Mouse (Mus musculus) testis, adult 2 months (tissue): ENCODE data around the gene Cryba1. TPM values are rescaled to one million over a fixed set of nuclear protein-coding genes. Genes with fewer than 3 reads are reported as not detected.

Source experiments
- H3K27ac ChIP-seq: fragments of 200-500 bp; 2 replicates; pipeline ENCODE4 v1.5.1; 2012; ENCODE audit warnings: low read depth, low read length; ENCODE audit not compliant: control insufficient read depth, insufficient read depth
- H3K27me3 ChIP-seq: fragments of 200-500 bp; 2 replicates; pipeline ENCODE4 v1.6.1; 2012; ENCODE audit warnings: mild to moderate bottlenecking, low read length, moderate library complexity; ENCODE audit not compliant: control insufficient read depth, insufficient read depth
- H3K36me3 ChIP-seq: fragments of 200-500 bp; 2 replicates; pipeline ENCODE4 v1.6.1; 2012; ENCODE audit warnings: mild to moderate bottlenecking, low read length; ENCODE audit not compliant: control insufficient read depth, insufficient read depth
- H3K4me1 ChIP-seq: fragments of 200-500 bp; 2 replicates; pipeline ENCODE4 v1.6.1; 2012; ENCODE audit warnings: low read length; ENCODE audit not compliant: control insufficient read depth, insufficient read depth
- H3K4me3 ChIP-seq: fragments of 200-500 bp; 2 replicates; pipeline ENCODE4 v1.5.1; 2012; ENCODE audit warnings: low read depth, mild to moderate bottlenecking, low read length, moderate library complexity, mixed read lengths; ENCODE audit not compliant: control insufficient read depth
- CTCF ChIP-seq: fragments of 200-500 bp; IDR thresholded peaks from 2 replicates; pipeline ENCODE4 v1.5.1; 2012; ENCODE audit warnings: low read depth, mild to moderate bottlenecking, inconsistent platforms, low read length, moderate library complexity; ENCODE audit not compliant: control insufficient read depth, insufficient read depth, insufficient replicate concordance
- POLR2A ChIP-seq: fragments of 200-500 bp; IDR thresholded peaks from 2 replicates; pipeline ENCODE4 v1.6.1; 2012; ENCODE audit warnings: low read depth, mild to moderate bottlenecking, inconsistent platforms, low read length, moderate library complexity; ENCODE audit not compliant: control insufficient read depth
- polyA plus RNA-seq: library from polyadenylated mRNA; depleted of rRNA; stranded (reverse); fragments of >200 nt; gene quantifications from 2 replicates; pipeline ENCODE4 v1.2.3, GENCODE M21; 2012; rRNA removed

Gene Cryba1
- polyA plus RNA-seq, 1 experiment: not detected

DNA sequence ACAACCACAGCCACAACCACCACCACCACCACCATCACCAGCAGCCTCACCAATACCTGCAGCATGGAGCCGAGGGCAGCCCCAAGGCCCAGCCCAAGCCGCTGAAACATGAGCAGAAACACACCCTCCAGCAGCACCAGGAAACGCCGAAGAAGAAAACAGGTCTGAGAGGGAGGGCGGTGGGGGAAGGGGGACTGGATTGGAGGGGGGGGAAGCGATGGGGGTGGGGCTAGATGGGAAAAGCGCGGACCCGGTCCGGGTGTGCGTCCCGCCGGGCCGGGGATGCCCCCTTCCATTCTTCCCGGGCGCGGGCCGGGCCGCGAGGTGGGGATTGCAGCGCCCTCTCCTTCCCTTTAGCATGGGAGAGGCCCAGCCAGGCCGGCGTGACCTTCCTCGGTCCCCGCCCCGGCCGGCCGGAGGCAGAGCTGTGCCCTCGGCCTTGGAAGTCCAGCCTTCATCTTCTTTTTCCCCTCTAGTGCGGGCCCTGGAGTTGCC is 38.7 kb downstream of the Cryba1 start:
- Histone ChIP-seq H3K27me3 (no peaks in the 10 kb centered on the region), H3K4me3 (peak overlapping the region; percentile 97), H3K27ac (peak overlapping the region; percentile 99), H3K4me1 (peaks cover 4% of the 10 kb centered on the region), H3K36me3 (no peaks in the 10 kb centered on the region)
- TF ChIP-seq CTCF (no peak), POLR2A (no peak)

DNA sequence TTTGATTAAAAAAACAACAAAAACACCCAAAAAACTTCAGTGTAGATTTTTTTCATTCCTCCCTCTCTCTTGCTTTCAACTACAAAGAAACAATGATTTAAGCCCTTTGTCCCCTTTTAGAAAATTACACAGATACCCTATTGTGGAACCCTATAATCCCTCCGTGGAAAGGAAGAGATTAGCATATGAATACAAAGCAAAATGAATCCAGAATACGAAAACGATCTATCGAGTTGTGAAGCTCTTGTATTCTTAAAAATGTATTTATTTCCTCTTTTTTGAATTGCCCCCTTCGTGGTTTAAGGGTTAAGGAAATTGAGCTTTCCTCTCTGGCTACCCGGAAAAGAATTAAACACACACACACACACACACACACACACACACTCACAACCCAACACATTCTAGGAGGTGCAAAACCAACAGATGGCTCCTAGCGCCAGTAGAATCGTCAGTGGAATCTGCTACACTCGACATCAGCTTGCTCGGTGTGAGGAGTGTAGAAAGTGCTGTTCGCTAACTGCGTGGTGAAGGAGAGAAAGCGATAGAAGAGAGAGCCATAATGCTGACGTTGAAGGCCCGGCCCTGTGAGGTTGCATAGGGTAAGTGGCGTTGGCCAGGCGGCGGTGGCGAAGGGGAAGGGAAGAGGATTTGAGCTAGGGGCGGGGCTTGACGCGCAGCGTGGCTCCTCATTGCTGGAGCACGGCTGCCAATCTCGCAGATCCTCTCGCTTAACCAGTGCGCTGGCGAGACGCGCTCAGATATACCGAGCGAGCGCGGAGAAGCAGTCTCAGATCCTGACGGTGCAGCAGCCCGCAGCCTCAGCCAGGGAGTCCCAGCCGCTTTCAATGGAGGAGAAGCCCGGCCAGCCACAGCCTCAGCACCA is 39.5 kb downstream of the Cryba1 start, which contains the start of gene Nufip2:
Gene Nufip2, plus strand, starts transcription at position 773 of the 883 bp plus-strand sequence.
- Histone ChIP-seq H3K4me3 (peak within 1 kb of the TSS; percentile 97), H3K27me3 (no peaks in the 10 kb centered on the region), H3K36me3 (no peaks in the 10 kb centered on the region), H3K4me1 (peaks cover 4% of the 10 kb centered on the region), H3K27ac (peak within 1 kb of the TSS; percentile 99)
- TF ChIP-seq POLR2A: peak; percentile 99
- no peak; the same call in 1 of the 2 replicates for TF ChIP-seq CTCF

DNA sequence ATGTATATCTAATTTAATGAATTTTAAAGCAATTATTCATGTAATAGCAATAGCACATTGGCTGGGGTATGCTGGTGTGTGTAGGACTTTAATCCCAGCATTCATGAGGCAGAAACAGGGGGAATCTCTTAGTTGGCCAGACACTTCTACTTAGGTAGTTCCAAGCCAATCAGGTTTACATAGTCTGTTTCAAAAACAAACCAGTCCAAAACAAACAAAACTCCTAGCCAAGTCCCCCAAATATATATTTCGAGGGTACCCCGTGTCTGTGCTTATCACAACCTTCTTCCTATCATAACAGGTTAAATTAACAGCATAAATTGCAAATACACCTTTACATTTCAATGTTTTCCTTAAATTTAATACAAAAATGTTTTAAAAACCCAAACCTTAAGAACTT is 40.2 kb downstream of the Cryba1 start:
- H3K27ac ChIP-seq: no peak overlapping the region
- no peak for TF ChIP-seq CTCF
- no peak for TF ChIP-seq POLR2A
- no peaks in the 10 kb centered on the region for H3K27me3 ChIP-seq
- peaks cover 4% of the 10 kb centered on the region for H3K4me1 ChIP-seq
- no peaks in the 10 kb centered on the region for H3K36me3 ChIP-seq
- H3K4me3 ChIP-seq: no peak overlapping the region

DNA sequence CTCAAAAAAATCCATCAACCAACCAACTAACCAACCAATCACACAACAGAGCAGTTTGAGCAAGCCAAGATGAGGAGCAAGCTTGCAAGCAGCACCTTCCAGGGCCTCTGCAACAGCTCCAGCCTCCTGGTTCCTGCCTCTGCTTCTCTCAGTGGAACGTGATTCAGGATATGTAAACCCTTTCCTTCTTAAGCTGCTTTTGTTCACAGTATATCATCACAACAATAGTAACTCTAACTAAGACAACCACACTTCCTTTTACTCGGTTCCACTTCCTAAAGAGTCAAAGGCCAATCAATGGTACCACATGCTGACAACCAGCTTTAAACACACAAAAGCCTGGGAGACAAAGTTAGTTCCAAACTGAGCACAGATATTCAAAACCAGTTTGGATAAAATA is 45.1 kb downstream of the Cryba1 start:
- H3K4me3 ChIP-seq: no peak overlapping the region
- H3K36me3 ChIP-seq: no peaks in the 10 kb centered on the region
- no peak overlapping the region for H3K27ac ChIP-seq
- H3K27me3 ChIP-seq: no peaks in the 10 kb centered on the region
- no peaks in the 10 kb centered on the region for H3K4me1 ChIP-seq
- no peak for TF ChIP-seq POLR2A
- TF ChIP-seq CTCF: no peak

DNA sequence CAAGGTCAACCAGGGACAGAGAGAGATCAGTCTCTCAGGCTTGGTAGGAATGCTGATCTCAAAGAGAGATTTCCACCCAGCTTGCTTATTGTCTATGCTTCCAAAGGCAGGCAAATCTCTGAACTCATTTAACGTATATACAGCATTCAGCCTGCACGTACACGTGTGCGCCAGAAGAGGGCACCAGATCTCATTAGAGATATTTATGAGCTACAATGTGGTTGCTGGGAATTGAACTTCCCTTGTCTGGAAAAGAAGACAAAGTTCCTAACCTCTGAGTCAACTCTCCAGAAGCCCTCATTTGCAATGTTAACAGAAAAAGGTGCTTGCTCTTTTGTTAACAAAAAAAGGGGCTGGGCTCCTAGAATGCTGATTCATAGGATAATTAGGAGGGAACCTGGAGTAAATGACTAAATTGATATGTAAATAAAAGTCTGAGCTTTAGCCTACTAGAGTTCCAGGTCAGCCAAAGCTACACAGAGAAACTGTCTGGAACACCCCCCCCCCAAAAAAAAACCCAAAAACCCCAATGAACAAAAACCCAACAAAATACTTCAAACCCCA is 51.6 kb downstream of the Cryba1 start:
- H3K4me1 ChIP-seq: no peaks in the 10 kb centered on the region
- no peak for TF ChIP-seq CTCF
- TF ChIP-seq POLR2A: no peak
- H3K4me3 ChIP-seq: no peak overlapping the region
- H3K36me3 ChIP-seq: no peaks in the 10 kb centered on the region
- H3K27ac ChIP-seq: no peak overlapping the region
- no peaks in the 10 kb centered on the region for H3K27me3 ChIP-seq

DNA sequence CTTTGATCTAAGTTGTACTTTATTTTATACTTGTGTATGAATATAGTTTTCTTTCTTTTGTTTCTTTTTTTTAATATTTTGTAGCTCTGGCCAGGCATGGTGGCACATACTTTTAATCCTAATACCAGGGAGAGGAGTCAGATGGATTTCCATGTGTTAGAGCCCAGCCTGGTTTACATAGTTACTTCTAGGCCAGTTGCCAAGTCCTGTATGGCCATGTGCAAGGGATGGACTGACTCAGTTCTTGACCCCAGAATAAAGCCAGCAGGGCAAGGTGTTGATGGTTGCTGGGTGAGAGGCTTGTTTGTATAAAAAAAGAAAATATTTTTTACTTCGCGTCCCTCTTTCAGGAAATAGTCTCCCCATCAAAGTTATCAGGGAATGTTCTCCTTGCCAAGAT is 52.3 kb downstream of the Cryba1 start:
- Histone ChIP-seq H3K36me3 (no peaks in the 10 kb centered on the region), H3K4me1 (no peaks in the 10 kb centered on the region), H3K4me3 (no peak overlapping the region), H3K27me3 (no peaks in the 10 kb centered on the region), H3K27ac (no peak overlapping the region)
- TF ChIP-seq POLR2A (no peak), CTCF (no peak)

Other genes starting within 250 kb of the Cryba1 start
- 2.9 and 3.6 TPM in 2 replicates for gene Ankrd13b, start 235.6 kb downstream of the Cryba1 start, polyA plus RNA-seq
- gene Git1, start 231.7 kb downstream of the Cryba1 start, polyA plus RNA-seq: 566 and 585 TPM in 2 replicates
- gene Abhd15, start 210.2 kb downstream of the Cryba1 start, polyA plus RNA-seq: 0.17 and 0.28 TPM in 2 replicates
- 46.7 and 54.1 TPM in 2 replicates for gene Trp53i13, start 209.3 kb downstream of the Cryba1 start, polyA plus RNA-seq
- gene Gm10392, start 206.1 kb downstream of the Cryba1 start, polyA plus RNA-seq: not detected in 2 replicates
- gene Taok1, start 117.5 kb downstream of the Cryba1 start, polyA plus RNA-seq: 4.5 and 5.8 TPM in 2 replicates
- 12.1 and 14.4 TPM in 2 replicates for gene Nufip2, start 39.1 kb downstream of the Cryba1 start, polyA plus RNA-seq
- 13.4 and 13.6 TPM in 2 replicates for gene Myo18a, start 38.0 kb upstream of the Cryba1 start, polyA plus RNA-seq
- gene Gm10277, start 62.5 kb upstream of the Cryba1 start, polyA plus RNA-seq: not detected in 2 replicates
- gene Pipox, start 168.8 kb upstream of the Cryba1 start, polyA plus RNA-seq: 0.94 and 1.4 TPM in 2 replicates
- gene Sez6, start 205.5 kb upstream of the Cryba1 start, polyA plus RNA-seq: 7.0 and 8.3 TPM in 2 replicates